Mouse (Mus musculus): ENCODE results near the gene Ccdc69. TPM values are rescaled to one million over a fixed set of nuclear protein-coding genes. Genes with fewer than 3 reads are reported as not detected.

Gene Ccdc69
- polyA plus RNA-seq, 1 experiment from 2014 or later = 3.6 TPM

DNA sequence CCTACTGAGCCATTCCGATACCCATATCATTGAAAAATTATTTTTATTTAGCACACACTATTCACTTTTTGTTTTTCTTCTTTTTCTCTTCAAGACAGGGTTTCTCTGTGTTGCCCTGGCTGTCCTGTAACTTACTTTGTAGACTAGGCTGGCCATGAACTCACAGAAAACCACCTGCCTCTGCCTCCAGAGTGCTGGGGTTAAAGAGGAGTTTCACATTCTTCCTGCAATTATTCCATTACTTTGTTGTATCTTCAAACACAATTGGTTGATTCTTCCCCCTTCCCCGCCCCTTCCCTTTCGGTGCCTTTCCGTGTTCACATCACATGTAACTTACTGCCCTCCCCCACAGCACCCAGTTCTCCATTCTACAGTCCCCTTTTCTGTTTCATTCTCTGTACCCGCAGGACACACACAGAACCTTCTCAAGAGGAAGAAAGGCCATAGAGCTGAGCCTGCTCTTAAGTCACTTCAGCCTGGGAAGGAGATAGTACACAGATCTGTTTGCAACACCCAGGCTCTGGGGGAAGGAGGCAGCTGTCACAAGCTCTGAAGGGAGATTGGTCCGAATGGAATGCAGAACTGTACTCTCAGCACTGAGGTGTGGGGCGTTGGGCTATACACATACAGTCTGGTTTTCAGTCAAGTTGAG lies 35.4 kb upstream of the Ccdc69 start:
- H3K27me3 ChIP-seq (ENCODE audit: control insufficient read depth, insufficient read depth, low read length) = no peaks in the 10 kb centered on the region
- no peak overlapping the region for H3K4me2 ChIP-seq (replicated peaks; ENCODE audit: low read depth, low read length)
- no peaks in the 10 kb centered on the region for H3K9me3 ChIP-seq (ENCODE audit: control insufficient read depth, low read length)
- no peak overlapping the region for H3K27ac ChIP-seq (ENCODE audit: low read depth, low read length)
- no peak overlapping the region for H3K9ac ChIP-seq (ENCODE audit: low read depth, low read length)
- no peak for ATAC-seq (ENCODE audit: low FRiP score, low TSS enrichment)
- H3K36me3 ChIP-seq (ENCODE audit: control insufficient read depth, insufficient read depth, low read length) = no peaks in the 10 kb centered on the region; the same call in 1 of the 2 replicates
- no peak overlapping the region for H3K4me3 ChIP-seq (ENCODE audit: low read length)
- 66% methylated on average over 7 of the region's 7 CpGs for WGBS
- peaks cover 11% of the 10 kb centered on the region; the same call in 1 of the 2 replicates for H3K4me1 ChIP-seq (ENCODE audit: control insufficient read depth, insufficient read depth, low read length)

DNA sequence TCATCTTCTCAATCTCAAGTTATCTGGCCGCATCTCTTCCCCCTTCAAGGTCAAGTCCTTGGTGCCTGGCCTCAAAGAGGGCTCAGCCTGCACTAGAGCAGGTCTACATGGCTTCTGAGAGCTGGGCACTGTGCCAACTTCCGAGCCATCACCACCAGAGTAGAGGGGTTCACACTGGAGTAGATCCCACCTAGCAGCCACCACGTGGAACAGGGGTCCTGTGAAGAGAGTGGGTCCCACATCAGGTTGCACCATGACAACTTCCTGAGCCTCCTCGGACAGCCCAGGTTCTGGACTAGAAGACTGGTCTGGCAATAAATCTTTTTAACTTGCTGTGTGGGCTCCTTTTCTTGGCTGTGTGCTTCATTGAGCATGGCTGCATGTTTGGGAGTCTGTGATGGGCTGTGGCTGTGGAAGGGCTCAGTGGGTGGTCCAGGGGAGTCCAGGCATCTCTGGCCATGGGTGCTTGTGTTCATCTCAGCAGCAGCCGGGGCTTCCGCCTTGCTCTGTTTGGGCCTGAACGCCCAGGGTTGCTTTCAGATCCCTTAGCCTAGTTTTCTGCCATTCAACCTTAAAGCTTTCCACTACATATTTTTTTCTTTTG lies 32.7 kb upstream of the Ccdc69 start:
- no peak overlapping the region for H3K9ac ChIP-seq (ENCODE audit: low read depth, low read length)
- 26% methylated on average over 7 of the region's 7 CpGs for WGBS
- no peaks in the 10 kb centered on the region for H3K27me3 ChIP-seq (ENCODE audit: control insufficient read depth, insufficient read depth, low read length)
- H3K9me3 ChIP-seq (ENCODE audit: control insufficient read depth, low read length) = no peaks in the 10 kb centered on the region
- peak overlapping the region; percentile 51; the same call in 1 of the 2 replicates for H3K27ac ChIP-seq (ENCODE audit: low read depth, low read length)
- no peak overlapping the region for H3K4me2 ChIP-seq (replicated peaks; ENCODE audit: low read depth, low read length)
- H3K36me3 ChIP-seq (ENCODE audit: control insufficient read depth, insufficient read depth, low read length) = no peaks in the 10 kb centered on the region; the same call in 1 of the 2 replicates
- H3K4me3 ChIP-seq (ENCODE audit: low read length) = no peak overlapping the region
- ATAC-seq (ENCODE audit: low FRiP score, low TSS enrichment) = peak; percentile 92
- H3K4me1 ChIP-seq (ENCODE audit: control insufficient read depth, insufficient read depth, low read length) = peaks cover 11% of the 10 kb centered on the region; the same call in 1 of the 2 replicates

DNA sequence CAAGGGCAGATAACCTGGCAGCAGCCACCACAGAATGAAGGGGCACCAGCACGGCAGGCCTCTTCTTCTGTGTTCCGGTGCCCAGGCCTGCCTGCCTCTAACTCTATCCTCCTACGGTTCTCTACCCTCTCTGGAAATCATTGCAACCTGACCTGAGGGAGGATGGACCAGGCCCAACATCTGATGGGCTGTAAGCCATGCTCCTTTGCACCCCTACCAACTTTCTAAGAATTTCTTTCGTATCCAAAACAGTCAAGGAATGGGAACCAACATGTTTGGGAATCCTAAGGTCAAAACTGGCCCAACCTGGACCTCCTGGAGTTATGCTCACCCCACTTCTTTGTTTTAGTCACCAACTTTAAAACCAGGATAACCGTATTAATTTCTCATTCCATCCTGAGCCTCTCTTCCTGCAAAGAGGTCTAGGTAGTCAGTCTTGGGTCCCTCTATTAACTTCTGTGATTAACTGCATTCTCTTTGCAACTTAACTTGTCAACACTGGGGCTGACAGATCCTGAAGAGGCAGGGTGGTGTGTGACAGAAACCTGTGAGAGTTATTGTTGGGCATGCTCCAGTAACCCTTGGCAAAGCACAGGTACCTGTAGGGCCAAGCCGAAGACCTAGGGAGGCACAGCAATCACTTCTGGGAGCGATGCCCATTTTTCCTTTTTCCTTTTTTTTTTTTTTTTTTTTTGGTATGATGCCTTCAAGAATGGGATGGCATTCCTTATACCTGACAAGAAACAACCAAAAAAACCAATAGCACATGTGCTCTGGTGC lies 31.8 kb upstream of the Ccdc69 start:
- no peak overlapping the region for H3K4me2 ChIP-seq (replicated peaks; ENCODE audit: low read depth, low read length)
- no peak for ATAC-seq (ENCODE audit: low FRiP score, low TSS enrichment)
- WGBS = 88% methylated on average over 7 of the region's 7 CpGs
- peaks cover 11% of the 10 kb centered on the region; the same call in 1 of the 2 replicates for H3K4me1 ChIP-seq (ENCODE audit: control insufficient read depth, insufficient read depth, low read length)
- H3K9ac ChIP-seq (ENCODE audit: low read depth, low read length) = no peak overlapping the region
- no peaks in the 10 kb centered on the region for H3K9me3 ChIP-seq (ENCODE audit: control insufficient read depth, low read length)
- no peaks in the 10 kb centered on the region for H3K27me3 ChIP-seq (ENCODE audit: control insufficient read depth, insufficient read depth, low read length)
- H3K27ac ChIP-seq (ENCODE audit: low read depth, low read length) = no peak overlapping the region
- H3K36me3 ChIP-seq (ENCODE audit: control insufficient read depth, insufficient read depth, low read length) = no peaks in the 10 kb centered on the region; the same call in 1 of the 2 replicates
- no peak overlapping the region for H3K4me3 ChIP-seq (ENCODE audit: low read length)

DNA sequence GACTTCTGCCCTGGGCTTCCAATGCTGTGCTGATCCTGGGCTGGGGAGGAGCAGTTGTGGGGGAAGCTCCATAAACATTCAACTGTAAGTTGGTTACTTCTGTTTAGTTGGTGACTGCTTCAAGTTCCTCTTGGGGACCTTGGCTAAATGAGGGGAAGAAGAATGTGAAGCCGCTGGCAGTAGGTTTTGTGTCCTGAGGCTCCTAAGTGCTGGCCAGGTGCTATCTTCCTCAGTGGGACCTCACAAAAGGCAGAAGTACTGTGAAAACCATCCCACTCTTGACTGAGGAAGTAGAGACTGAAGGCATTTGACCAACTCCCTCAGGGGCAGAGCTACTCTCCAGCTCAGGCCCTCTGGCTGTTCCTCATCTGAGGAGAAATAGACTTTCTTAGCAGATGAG lies 28.7 kb upstream of the Ccdc69 start:
- Histone ChIP-seq H3K9ac (ENCODE audit: low read depth, low read length) (no peak overlapping the region), H3K27me3 (ENCODE audit: control insufficient read depth, insufficient read depth, low read length) (no peaks in the 10 kb centered on the region), H3K36me3 (ENCODE audit: control insufficient read depth, insufficient read depth, low read length) (no peaks in the 10 kb centered on the region; the same call in 1 of the 2 replicates), H3K27ac (ENCODE audit: low read depth, low read length) (no peak overlapping the region), H3K4me3 (ENCODE audit: low read length) (no peak overlapping the region), H3K4me1 (ENCODE audit: control insufficient read depth, insufficient read depth, low read length) (peaks cover 11% of the 10 kb centered on the region; the same call in 1 of the 2 replicates), H3K9me3 (ENCODE audit: control insufficient read depth, low read length) (no peaks in the 10 kb centered on the region), H3K4me2 (replicated peaks; ENCODE audit: low read depth, low read length) (no peak overlapping the region)
- ATAC-seq (ENCODE audit: low FRiP score, low TSS enrichment) = no peak
- 96% methylated on average over 1 of the region's 1 CpGs for WGBS

DNA sequence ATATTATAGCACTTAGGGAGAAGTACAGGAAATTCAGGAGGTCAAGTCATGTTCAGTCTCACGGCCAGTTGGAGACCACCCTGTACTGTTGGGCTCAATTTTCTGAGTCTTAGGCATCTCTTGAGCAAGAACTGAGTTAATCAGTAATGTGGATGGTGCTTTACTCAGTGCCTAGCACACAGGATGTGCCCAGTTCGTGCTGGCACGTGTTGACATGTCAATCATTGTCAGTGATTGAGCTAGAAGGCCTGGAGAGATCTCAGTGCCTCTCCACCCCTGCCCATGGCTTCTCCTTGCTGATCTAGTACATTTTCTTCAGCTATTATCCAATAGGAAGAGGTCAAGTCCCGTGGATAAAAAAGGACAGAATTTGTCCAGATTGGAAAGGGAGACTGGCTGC lies 27.5 kb upstream of the Ccdc69 start:
- peaks cover 3% of the 10 kb centered on the region; the same call in 1 of the 2 replicates for H3K4me1 ChIP-seq (ENCODE audit: control insufficient read depth, insufficient read depth, low read length)
- H3K36me3 ChIP-seq (ENCODE audit: control insufficient read depth, insufficient read depth, low read length) = no peaks in the 10 kb centered on the region; the same call in 1 of the 2 replicates
- H3K27ac ChIP-seq (ENCODE audit: low read depth, low read length) = no peak overlapping the region
- no peaks in the 10 kb centered on the region for H3K9me3 ChIP-seq (ENCODE audit: control insufficient read depth, low read length)
- H3K4me3 ChIP-seq (ENCODE audit: low read length) = no peak overlapping the region
- 72% methylated on average over 4 of the region's 4 CpGs for WGBS
- H3K4me2 ChIP-seq (replicated peaks; ENCODE audit: low read depth, low read length) = no peak overlapping the region
- ATAC-seq (ENCODE audit: low FRiP score, low TSS enrichment) = no peak
- H3K27me3 ChIP-seq (ENCODE audit: control insufficient read depth, insufficient read depth, low read length) = no peaks in the 10 kb centered on the region
- no peak overlapping the region for H3K9ac ChIP-seq (ENCODE audit: low read depth, low read length)

DNA sequence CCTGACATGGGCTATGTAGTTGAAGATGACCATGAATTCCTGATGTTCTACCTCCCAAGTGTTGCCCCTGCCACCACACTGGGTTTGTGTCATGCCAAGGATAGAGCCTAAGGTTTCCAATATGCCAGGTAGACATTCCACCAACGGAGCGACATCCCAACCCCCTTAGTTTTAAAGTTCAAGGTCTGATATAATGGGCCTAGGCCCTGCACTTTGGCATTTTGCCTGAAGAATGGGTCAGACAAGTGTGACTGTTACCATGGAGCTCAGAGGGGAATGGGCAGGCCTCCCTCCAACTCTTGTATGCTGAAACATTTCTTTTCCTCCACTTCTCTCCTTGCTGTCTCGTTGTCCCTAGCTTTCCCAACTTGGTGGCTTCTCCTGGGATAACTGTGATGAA lies 25.3 kb upstream of the Ccdc69 start:
- H3K9me3 ChIP-seq (ENCODE audit: control insufficient read depth, low read length) = no peaks in the 10 kb centered on the region
- ATAC-seq (ENCODE audit: low FRiP score, low TSS enrichment) = no peak
- H3K9ac ChIP-seq (ENCODE audit: low read depth, low read length) = no peak overlapping the region
- 74% methylated on average over 3 of the region's 3 CpGs for WGBS
- no peaks in the 10 kb centered on the region for H3K36me3 ChIP-seq (ENCODE audit: control insufficient read depth, insufficient read depth, low read length)
- H3K27ac ChIP-seq (ENCODE audit: low read depth, low read length) = no peak overlapping the region
- no peak overlapping the region for H3K4me3 ChIP-seq (ENCODE audit: low read length)
- H3K27me3 ChIP-seq (ENCODE audit: control insufficient read depth, insufficient read depth, low read length) = no peaks in the 10 kb centered on the region
- H3K4me1 ChIP-seq (ENCODE audit: control insufficient read depth, insufficient read depth, low read length) = 0 out of 2 replicates have a peak, but pooled peaks cover 4% of the 10 kb centered on the region
- no peak overlapping the region for H3K4me2 ChIP-seq (replicated peaks; ENCODE audit: low read depth, low read length)

DNA sequence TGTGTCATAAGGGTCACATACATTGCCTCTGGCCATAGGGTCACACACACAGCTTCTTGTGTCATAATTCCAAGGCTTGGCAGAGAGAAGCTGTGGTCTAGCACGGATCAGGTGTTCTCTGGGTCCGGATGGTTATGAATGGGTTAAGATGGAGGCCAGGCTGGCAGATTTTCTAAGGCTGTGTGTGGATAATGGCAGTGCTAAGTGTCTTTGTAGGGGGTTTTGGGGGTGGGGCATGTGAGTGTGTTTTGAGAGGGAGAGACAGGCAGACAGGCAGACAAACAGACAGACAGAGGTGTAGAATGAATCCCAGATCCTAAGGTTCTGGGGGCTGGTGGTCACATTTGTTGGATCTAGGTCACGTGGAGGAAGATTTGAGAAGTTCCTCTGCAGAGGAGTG lies 24.1 kb upstream of the Ccdc69 start:
- no peak overlapping the region for H3K4me2 ChIP-seq (replicated peaks; ENCODE audit: low read depth, low read length)
- H3K27ac ChIP-seq (ENCODE audit: low read depth, low read length) = no peak overlapping the region
- ATAC-seq (ENCODE audit: low FRiP score, low TSS enrichment) = no peak
- no peak overlapping the region for H3K4me3 ChIP-seq (ENCODE audit: low read length)
- H3K36me3 ChIP-seq (ENCODE audit: control insufficient read depth, insufficient read depth, low read length) = no peaks in the 10 kb centered on the region
- H3K9me3 ChIP-seq (ENCODE audit: control insufficient read depth, low read length) = no peaks in the 10 kb centered on the region
- no peak overlapping the region for H3K9ac ChIP-seq (ENCODE audit: low read depth, low read length)
- H3K27me3 ChIP-seq (ENCODE audit: control insufficient read depth, insufficient read depth, low read length) = no peaks in the 10 kb centered on the region
- 0 out of 2 replicates have a peak, but pooled peaks cover 4% of the 10 kb centered on the region for H3K4me1 ChIP-seq (ENCODE audit: control insufficient read depth, insufficient read depth, low read length)
- WGBS = 93% methylated on average over 3 of the region's 3 CpGs

DNA sequence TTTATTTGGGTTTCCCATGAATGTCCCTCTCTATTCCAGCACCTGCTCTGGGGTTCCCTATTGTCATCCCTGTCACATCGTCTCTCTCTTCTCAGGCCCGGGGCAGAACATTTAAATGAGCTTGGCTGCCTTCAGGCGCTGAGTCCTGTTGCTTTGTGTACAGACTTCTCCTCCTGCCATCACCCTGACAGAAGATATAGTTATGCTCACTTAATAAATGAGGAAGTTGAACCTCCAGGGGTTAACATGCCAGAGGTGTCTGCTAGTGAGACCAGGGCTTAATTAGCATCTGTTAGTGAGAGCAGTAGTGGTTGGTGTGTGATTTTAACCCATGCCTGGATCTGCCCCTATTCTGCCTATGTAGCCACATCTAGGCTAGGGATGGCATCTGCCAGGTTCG lies 21.9 kb upstream of the Ccdc69 start:
- no peaks in the 10 kb centered on the region for H3K9me3 ChIP-seq (ENCODE audit: control insufficient read depth, low read length)
- no peaks in the 10 kb centered on the region for H3K27me3 ChIP-seq (ENCODE audit: control insufficient read depth, insufficient read depth, low read length)
- H3K27ac ChIP-seq (ENCODE audit: low read depth, low read length) = no peak overlapping the region
- H3K4me1 ChIP-seq (ENCODE audit: control insufficient read depth, insufficient read depth, low read length) = 0 out of 2 replicates have a peak, but pooled peaks cover 4% of the 10 kb centered on the region
- ATAC-seq (ENCODE audit: low FRiP score, low TSS enrichment) = no peak
- WGBS = 51% methylated on average over 4 of the region's 4 CpGs
- no peak overlapping the region for H3K4me2 ChIP-seq (replicated peaks; ENCODE audit: low read depth, low read length)
- H3K36me3 ChIP-seq (ENCODE audit: control insufficient read depth, insufficient read depth, low read length) = no peaks in the 10 kb centered on the region
- no peak overlapping the region for H3K9ac ChIP-seq (ENCODE audit: low read depth, low read length)
- H3K4me3 ChIP-seq (ENCODE audit: low read length) = no peak overlapping the region

Data from kidney, embryonic 14.5 days (tissue).